Mouse (Mus musculus) bone marrow, adult 2 months (tissue): ENCODE data around the gene Pde7b. TPM values are rescaled to one million over a fixed set of nuclear protein-coding genes. Genes with fewer than 3 reads are reported as not detected.

ENCODE experiments used
- H3K27ac ChIP-seq: fragments of 200-500 bp; 2 replicates; pipeline ENCODE4 v1.5.1; 2012; ENCODE audit warnings: low read depth, mild to moderate bottlenecking, control low read depth, inconsistent platforms, low read length; ENCODE audit not compliant: control insufficient read depth, poor library complexity, insufficient read depth
- H3K4me1 ChIP-seq: fragments of 200-500 bp; 2 replicates; pipeline ENCODE4 v1.6.1; 2011; ENCODE audit warnings: low read length; ENCODE audit not compliant: control insufficient read depth, insufficient read depth
- H3K4me3 ChIP-seq: fragments of 200-500 bp; replicated peaks from 2 replicates; pipeline ENCODE3; 2011; ENCODE audit warnings: mild to moderate bottlenecking, low read depth, low read length, control low read depth; ENCODE audit not compliant: control insufficient read depth
- CTCF ChIP-seq: fragments of 200-500 bp; IDR thresholded peaks from 2 replicates; pipeline ENCODE4 v1.5.1; 2011; ENCODE audit warnings: low read length, control low read depth; ENCODE audit not compliant: control insufficient read depth, insufficient read depth
- POLR2A ChIP-seq: fragments of 200-500 bp; IDR thresholded peaks from 2 replicates; pipeline ENCODE4 v1.6.1; 2011; ENCODE audit warnings: low read depth, mild to moderate bottlenecking, control low read depth, low read length, borderline replicate concordance; ENCODE audit not compliant: control insufficient read depth
- WGBS: fragments of 180-500 bp; shearing (Covaris S2); methylation state at CpG from one replicate; pipeline ENCODE4 v1.1.7; 2018; 5-methylcytosine and 5-hydroxymethylcytosine counted together
- polyA plus RNA-seq: library from polyadenylated mRNA; stranded (reverse); fragments of >200 nt; gene quantifications from 2 replicates; pipeline ENCODE4 v1.2.4, GENCODE M21; 2011; ENCODE audit warnings: low replicate concordance; ENCODE audit not compliant: missing spikeins, insufficient read depth, insufficient read length

The Pde7b gene
- polyA plus RNA-seq, 1 experiment = 1.8 TPM

GRCm38 (mm10) chr10:20513891-20514290 lies 211.0 kb downstream of the Pde7b start:
- no peak for TF ChIP-seq POLR2A
- no peak overlapping the region for H3K4me3 ChIP-seq
- H3K4me1 ChIP-seq = no peaks in the 10 kb centered on the region
- WGBS = 75% methylated on average over 4 of the region's 4 CpGs
- H3K27ac ChIP-seq = no peak overlapping the region

GRCm38 (mm10) chr10:20513461-20513860 lies 211.4 kb downstream of the Pde7b start:
- Histone ChIP-seq H3K4me1 (no peaks in the 10 kb centered on the region), H3K27ac (no peak overlapping the region), H3K4me3 (no peak overlapping the region)
- TF ChIP-seq POLR2A (no peak), CTCF (no peak)
- WGBS = 88% methylated on average over 5 of the region's 5 CpGs

- 84% methylated on average over 4 of the region's 4 CpGs for WGBS
- TF ChIP-seq CTCF (no peak), POLR2A (no peak)
- Histone ChIP-seq H3K4me3 (no peak overlapping the region), H3K4me1 (peaks cover 2% of the 10 kb centered on the region; the same call in 1 of the 2 replicates), H3K27ac (no peak overlapping the region)
These were observed 215.1 kb downstream of the Pde7b start for GRCm38 (mm10) chr10:20509819-20510218.

GRCm38 (mm10) chr10:20508497-20508896 lies 216.4 kb downstream of the Pde7b start:
- 80% methylated on average over 3 of the region's 3 CpGs for WGBS

GRCm38 (mm10) chr10:20507732-20508412 lies 217.0 kb downstream of the Pde7b start:
- H3K4me1 ChIP-seq = peaks cover 2% of the 10 kb centered on the region; the same call in 1 of the 2 replicates
- 82% methylated on average over 9 of the region's 9 CpGs for WGBS
- TF ChIP-seq CTCF = no peak
- no peak for TF ChIP-seq POLR2A

More at GRCm38 (mm10) chr10:20508497-20508896, 216.4 kb downstream of the Pde7b start:
- H3K4me3 ChIP-seq = no peak overlapping the region
- H3K27ac ChIP-seq = no peak overlapping the region
- peaks cover 2% of the 10 kb centered on the region; the same call in 1 of the 2 replicates for H3K4me1 ChIP-seq
- TF ChIP-seq CTCF = no peak
- no peak for TF ChIP-seq POLR2A

GRCm38 (mm10) chr10:20507069-20507468 lies 217.8 kb downstream of the Pde7b start:
- Histone ChIP-seq H3K4me3 (no peak overlapping the region), H3K4me1 (peaks cover 2% of the 10 kb centered on the region; the same call in 1 of the 2 replicates), H3K27ac (peak overlapping the region; percentile 48; the same call in 1 of the 2 replicates)
- WGBS = 16% methylated on average over 2 of the region's 2 CpGs
- TF ChIP-seq POLR2A (no peak), CTCF (no peak)

More at GRCm38 (mm10) chr10:20507732-20508412, 217.0 kb downstream of the Pde7b start:
- Histone ChIP-seq H3K27ac (no peak overlapping the region), H3K4me3 (no peak overlapping the region)

GRCm38 (mm10) chr10:20505454-20505853 lies 219.4 kb downstream of the Pde7b start:
- H3K27ac ChIP-seq = peak overlapping the region; percentile 21; the same call in 1 of the 2 replicates
- H3K4me1 ChIP-seq = peaks cover 2% of the 10 kb centered on the region; the same call in 1 of the 2 replicates
- TF ChIP-seq POLR2A (no peak), CTCF (no peak)
- H3K4me3 ChIP-seq = peak overlapping the region; percentile 21
- WGBS = 49% methylated on average over 10 of the region's 10 CpGs

GRCm38 (mm10) chr10:20504800-20505199 lies 220.1 kb downstream of the Pde7b start:
- H3K4me1 ChIP-seq = peaks cover 2% of the 10 kb centered on the region; the same call in 1 of the 2 replicates
- H3K27ac ChIP-seq = no peak overlapping the region
- 59% methylated on average over 3 of the region's 3 CpGs for WGBS
- no peak overlapping the region for H3K4me3 ChIP-seq
- TF ChIP-seq CTCF (no peak), POLR2A (no peak)
